Mouse (Mus musculus): ENCODE measurements around the gene Mphosph9.
"Not testable (repeated sequence)": the region's sequence is repeated elsewhere in the genome, so short reads cannot be mapped to it uniquely, and the experiment has no call there.

Mphosph9 gene

GRCm38 (mm10) chr5:124342897-124343296, 15.1 kb upstream of the Mphosph9 start:
- DNase-seq (ENCODE audit: low spot score) = no peak

GRCm38 (mm10) chr5:124341753-124342339, 14.1 kb upstream of the Mphosph9 start:
- not testable (repeated sequence) for DNase-seq (ENCODE audit: low spot score)

- DNase-seq (ENCODE audit: low spot score) = no peak
Observed at GRCm38 (mm10) chr5:124338791-124339190, 11.0 kb upstream of the Mphosph9 start.

GRCm38 (mm10) chr5:124337909-124338308, 10.1 kb upstream of the Mphosph9 start:
- DNase-seq (ENCODE audit: low spot score) = no peak

- DNase-seq (ENCODE audit: low spot score) = no peak
Observed at GRCm38 (mm10) chr5:124337103-124337502, 9.3 kb upstream of the Mphosph9 start.

GRCm38 (mm10) chr5:124334392-124334791, 6.6 kb upstream of the Mphosph9 start:
- no peak for DNase-seq (ENCODE audit: low spot score)

- no peak for DNase-seq (ENCODE audit: low spot score)
Observed at GRCm38 (mm10) chr5:124330086-124330485, 2.3 kb upstream of the Mphosph9 start.

GRCm38 (mm10) chr5:124326829-124327228, 943 bp downstream of the Mphosph9 start:
- peak; percentile 34 for DNase-seq (ENCODE audit: low spot score)

- no peak for DNase-seq (ENCODE audit: low spot score)
Observed at GRCm38 (mm10) chr5:124317648-124318047, 10.1 kb downstream of the Mphosph9 start.

GRCm38 (mm10) chr5:124315941-124316340, 11.8 kb downstream of the Mphosph9 start:
- no peak for DNase-seq (ENCODE audit: low spot score)

- DNase-seq (ENCODE audit: low spot score) = no peak
Observed at GRCm38 (mm10) chr5:124315498-124315897, 12.3 kb downstream of the Mphosph9 start.

GRCm38 (mm10) chr5:124310091-124310490, 17.7 kb downstream of the Mphosph9 start:
- no peak for DNase-seq (ENCODE audit: low spot score)

GRCm38 (mm10) chr5:124309155-124309554, 18.6 kb downstream of the Mphosph9 start:
- DNase-seq (ENCODE audit: low spot score) = no peak

GRCm38 (mm10) chr5:124302853-124303252, 24.9 kb downstream of the Mphosph9 start:
- DNase-seq (ENCODE audit: low spot score) = not testable (repeated sequence)

- DNase-seq (ENCODE audit: low spot score) = peak; percentile 63
Observed at GRCm38 (mm10) chr5:124300132-124300531, 27.6 kb downstream of the Mphosph9 start.

GRCm38 (mm10) chr5:124299307-124299706, 28.5 kb downstream of the Mphosph9 start:
- DNase-seq (ENCODE audit: low spot score) = peak; percentile 18

GRCm38 (mm10) chr5:124296475-124296874, 31.3 kb downstream of the Mphosph9 start:
- DNase-seq (ENCODE audit: low spot score) = no peak

GRCm38 (mm10) chr5:124293967-124294366, 33.8 kb downstream of the Mphosph9 start:
- no peak for DNase-seq (ENCODE audit: low spot score)

GRCm38 (mm10) chr5:124290216-124290615, 37.6 kb downstream of the Mphosph9 start:
- DNase-seq (ENCODE audit: low spot score) = no peak

- DNase-seq (ENCODE audit: low spot score) = no peak
Observed at GRCm38 (mm10) chr5:124287616-124288247, 40.0 kb downstream of the Mphosph9 start.

- DNase-seq (ENCODE audit: low spot score) = peak; percentile 21
Observed at GRCm38 (mm10) chr5:124284330-124284729, 43.4 kb downstream of the Mphosph9 start.

- DNase-seq (ENCODE audit: low spot score) = no peak
Observed at GRCm38 (mm10) chr5:124282854-124283253, 44.9 kb downstream of the Mphosph9 start.

GRCm38 (mm10) chr5:124270226-124270625, 57.5 kb downstream of the Mphosph9 start:
- DNase-seq (ENCODE audit: low spot score) = no peak

- no peak for DNase-seq (ENCODE audit: low spot score)
Observed at GRCm38 (mm10) chr5:124269661-124270060, 58.1 kb downstream of the Mphosph9 start.

Data from MN1 (cell line).